Mouse (Mus musculus) MEL (cell line): ENCODE data around the gene Cpeb1. TPM values are rescaled to one million over a fixed set of nuclear protein-coding genes. Genes with fewer than 3 reads are reported as not detected.

ENCODE experiments used
- DNase-seq: peaks from one replicate; pipeline ENCODE4 v3.0.0; 2011; ENCODE audit warnings: low read depth, low spot score
- H3K27ac ChIP-seq: 2 replicates; pipeline ENCODE4 v1.5.1; 2012; ENCODE audit warnings: low read depth, mild to moderate bottlenecking, control low read depth, low read length, moderate library complexity; ENCODE audit not compliant: control insufficient read depth
- H3K27me3 ChIP-seq, 2 experiments: fragments of 150-350 bp in 1 of 2; sonication (generic) in 1 of 2; 2 replicates each; pipeline ENCODE4 v1.6.1; 2012; ENCODE audit warnings: low read length in 2 of 2, mild to moderate bottlenecking in 2 of 2, improper control_type of control experiment in 1 of 2, moderate library complexity in 1 of 2; ENCODE audit not compliant: insufficient read depth in 2 of 2, control insufficient read depth in 1 of 2
- H3K36me3 ChIP-seq, 2 experiments: 2 replicates each; pipeline ENCODE4 v1.6.1; 2012 to 2014; ENCODE audit warnings: low read length in 2 of 2, improper control_type of control experiment in 1 of 2, inconsistent platforms in 1 of 2, mild to moderate bottlenecking in 1 of 2; ENCODE audit not compliant: insufficient read depth in 2 of 2, control insufficient read depth in 1 of 2
- H3K4me1 ChIP-seq, 2 experiments: fragments of 150-350 bp in 1 of 2; sonication (generic) in 1 of 2; 2 replicates each; pipeline ENCODE4 v1.6.1; 2012; ENCODE audit warnings: low read length in 2 of 2, improper control_type of control experiment in 1 of 2, mild to moderate bottlenecking in 1 of 2; ENCODE audit not compliant: insufficient read depth in 2 of 2, control insufficient read depth in 1 of 2
- H3K4me3 ChIP-seq, 2 experiments: fragments of 150-350 bp in 1 of 2; sonication (generic) in 1 of 2; 2 replicates each; pipeline ENCODE4 v1.5.1; 2012; ENCODE audit warnings: low read depth in 2 of 2, low read length in 2 of 2, mild to moderate bottlenecking in 2 of 2, moderate library complexity in 2 of 2, control low read depth in 1 of 2, improper control_type of control experiment in 1 of 2; ENCODE audit not compliant: control insufficient read depth in 1 of 2, insufficient read depth in 1 of 2
- H3K79me2 ChIP-seq: 2 replicates; pipeline ENCODE4 v1.6.1; 2012; ENCODE audit warnings: mild to moderate bottlenecking, low read length, moderate library complexity; ENCODE audit not compliant: control insufficient read depth, poor library complexity, insufficient read depth
- H3K9ac ChIP-seq: 2 replicates; pipeline ENCODE4 v1.6.1; 2012; ENCODE audit warnings: low read depth, mild to moderate bottlenecking, control low read depth, low read length, moderate library complexity; ENCODE audit not compliant: control insufficient read depth, poor library complexity, severe bottlenecking
- H3K9me3 ChIP-seq: fragments of 150-350 bp; sonication (generic); replicated peaks from 2 replicates; pipeline ENCODE4 v1.6.1; 2012; ENCODE audit warnings: mild to moderate bottlenecking, low read length, improper control_type of control experiment, moderate library complexity; ENCODE audit not compliant: insufficient read depth
- CHD2 ChIP-seq: IDR thresholded peaks from 2 replicates; pipeline ENCODE4 v1.6.1; 2011; ENCODE audit warnings: low read length, improper control_type of control experiment
- ELF1 ChIP-seq: IDR thresholded peaks from 2 replicates; pipeline ENCODE4 v1.6.1; 2014; ENCODE audit warnings: low read depth, mild to moderate bottlenecking, inconsistent platforms, low read length, improper control_type of control experiment, moderate library complexity
- GABPA ChIP-seq: IDR thresholded peaks from 2 replicates; pipeline ENCODE4 v1.6.1; 2012; ENCODE audit warnings: low read depth, mild to moderate bottlenecking, inconsistent platforms, low read length, improper control_type of control experiment, moderate library complexity
- ZMIZ1 ChIP-seq: IDR thresholded peaks from 2 replicates; pipeline ENCODE4 v1.6.1; 2012; ENCODE audit warnings: low read depth, mild to moderate bottlenecking, inconsistent platforms, low read length, improper control_type of control experiment, moderate library complexity
- polyA plus RNA-seq, 2 experiments: library from polyadenylated mRNA; stranded (reverse) in 1 of 2; unstranded in 1 of 2; fragments of >175 nt in 1 of 2; fragments of >200 nt in 1 of 2; gene quantifications; 2 replicates each; pipeline versions ENCODE4 v1.2.1 to v1.2.4; 2012; ENCODE audit warnings: low replicate concordance in 2 of 2, low read depth in 1 of 2; ENCODE audit not compliant: insufficient read length in 2 of 2, insufficient read depth in 1 of 2, missing spikeins in 1 of 2
- total RNA-seq: library from RNA; depleted of rRNA; stranded (reverse); fragments of 300-350 nt; gene quantifications from 2 replicates; pipeline ENCODE4 v1.2.3, GENCODE M21; 2012; rRNA removed

Cpeb1 gene
- total and polyA plus RNA-seq, 3 experiments, result not detected

DNA sequence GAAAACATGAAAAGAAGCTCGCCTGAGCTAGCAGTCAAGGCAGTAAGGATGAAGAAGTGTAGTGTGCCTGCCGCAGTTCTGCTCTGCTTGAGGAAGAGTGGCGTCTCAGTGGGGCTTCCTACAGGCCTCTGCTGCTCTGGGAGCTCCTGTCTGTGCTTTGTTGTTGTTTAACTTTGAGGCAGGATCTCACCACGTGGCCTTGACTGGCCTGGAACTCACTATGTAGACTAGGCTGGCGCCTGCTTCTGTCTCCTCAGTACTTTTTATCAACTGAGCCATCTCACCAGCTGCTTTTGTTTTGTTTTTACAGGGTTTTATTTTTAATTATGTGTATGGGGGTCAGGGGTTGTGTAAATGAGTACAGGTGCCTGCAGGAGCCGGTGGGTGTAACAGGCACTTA is 157.1 kb downstream of the Cpeb1 start:
- no peak overlapping the region for H3K27ac ChIP-seq
- no peaks in the 10 kb centered on the region for H3K79me2 ChIP-seq
- H3K4me3 ChIP-seq, result no peak overlapping the region
- no peak for DNase-seq
- peaks cover 13 to 15% of the 10 kb centered on the region in 2 experiments for H3K27me3 ChIP-seq
- no peaks in the 10 kb centered on the region for H3K9me3 ChIP-seq
- no peak for TF ChIP-seq GABPA
- no peak for TF ChIP-seq CHD2
- no peak for TF ChIP-seq ZMIZ1
- TF ChIP-seq ELF1, result no peak
- no peaks in the 10 kb centered on the region for H3K36me3 ChIP-seq
- H3K4me1 ChIP-seq, result no peaks in the 10 kb centered on the region
- H3K9ac ChIP-seq, result no peak overlapping the region

Other genes with a start within 250 kb of the Cpeb1 start
- not detected in 2 replicates for gene Pde8a, start 241.9 kb downstream of the Cpeb1 start, total RNA-seq
- under 1 TPM in 1 of 2 experiments, not detected in 1; 0.11 TPM for gene Pde8a, start 241.9 kb downstream of the Cpeb1 start, polyA plus RNA-seq
- gene Rps17, start 110.2 kb downstream of the Cpeb1 start, total RNA-seq, result 3,976 and 4,252 TPM in 2 replicates
- over 10,000 TPM in 1 of 2 experiments, 1,000 to 10,000 TPM in 1; 2,738 to 10,538 TPM for gene Rps17, start 110.2 kb downstream of the Cpeb1 start, polyA plus RNA-seq
- not detected in 2 replicates for gene Ap3b2, start 38.5 kb upstream of the Cpeb1 start, total RNA-seq
- not detected for gene Ap3b2, start 38.5 kb upstream of the Cpeb1 start, polyA plus RNA-seq
- gene BC048679, start 42.8 kb upstream of the Cpeb1 start, total RNA-seq, result not detected in 2 replicates
- not detected for gene BC048679, start 42.8 kb upstream of the Cpeb1 start, polyA plus RNA-seq
- not detected in 2 replicates for gene Fsd2, start 111.5 kb upstream of the Cpeb1 start, total RNA-seq
- under 1 TPM in 1 of 2 experiments, not detected in 1; 0.03 TPM for gene Fsd2, start 111.5 kb upstream of the Cpeb1 start, polyA plus RNA-seq
- gene Whamm, start 115.8 kb upstream of the Cpeb1 start, total RNA-seq, result 9.4 and 11.1 TPM in 2 replicates
- gene Whamm, start 115.8 kb upstream of the Cpeb1 start, polyA plus RNA-seq, result 10 to 100 TPM in 1 of 2 experiments, not detected in 1; 22.9 TPM